Mouse (Mus musculus): Measurements from ENCODE around the gene Pgm1. TPM values are rescaled to one million over a fixed set of nuclear protein-coding genes. Genes with fewer than 3 reads are reported as not detected.

Pgm1 gene
- polyA plus RNA-seq (2012; rRNA removed), result 11.7 and 12.3 TPM in 2 replicates

GRCm38 (mm10) chr4:99929149-99929612, at the start of gene Pgm1:
TSS of gene Pgm1 (plus strand) at chr4:99929414.
- DNase-seq (ENCODE audit: low read depth in 1 of 2, low spot score in 2 of 2), result peak; percentile 33 to 78
- 2% methylated on average over 23 of the region's 23 CpGs for WGBS
- H3K4me1 ChIP-seq (ENCODE audit: control insufficient read depth, insufficient read depth, insufficient read length), result no peaks in the 10 kb centered on the region

GRCm38 (mm10) chr4:99881882-99882281, 47.3 kb upstream of the Pgm1 start:
- TF ChIP-seq CTCF (IDR thresholded peaks at IDR 0.05; ENCODE audit: extremely low read depth, insufficient read depth, insufficient read length, insufficient replicate concordance) (no peak), POLR2A (IDR thresholded peaks at IDR 0.05; ENCODE audit: low read depth, low read length) (no peak)
- Histone ChIP-seq H3K36me3 (ENCODE audit: control insufficient read depth, insufficient read depth, low read length) (no peaks in the 10 kb centered on the region), H3K4me3 (ENCODE audit: extremely low read depth, insufficient read depth, insufficient read length) (no peak overlapping the region), H3K27ac (ENCODE audit: insufficient read depth, low read length) (no peak overlapping the region), H3K27me3 (ENCODE audit: control insufficient read depth, insufficient read depth, low read length) (no peaks in the 10 kb centered on the region), H3K4me1 (ENCODE audit: control insufficient read depth, insufficient read depth, insufficient read length) (no peaks in the 10 kb centered on the region)
- DNase-seq (ENCODE audit: low read depth in 1 of 2, low spot score in 2 of 2), result peak in 1 of 2 experiments; percentile 1

More at GRCm38 (mm10) chr4:99929149-99929612, at the start of gene Pgm1:
- H3K4me3 ChIP-seq (ENCODE audit: extremely low read depth, insufficient read depth, insufficient read length), result peak within 1 kb of the TSS; percentile 95
- peak within 1 kb of the TSS; percentile 63 for H3K27ac ChIP-seq (ENCODE audit: insufficient read depth, low read length)
- no peaks in the 10 kb centered on the region for H3K27me3 ChIP-seq (ENCODE audit: control insufficient read depth, insufficient read depth, low read length)
- H3K36me3 ChIP-seq (ENCODE audit: control insufficient read depth, insufficient read depth, low read length), result no peaks in the 10 kb centered on the region
- TF ChIP-seq CTCF (IDR thresholded peaks at IDR 0.05; ENCODE audit: extremely low read depth, insufficient read depth, insufficient read length, insufficient replicate concordance), result no peak
- TF ChIP-seq POLR2A (IDR thresholded peaks at IDR 0.05; ENCODE audit: low read depth, low read length), result no peak; the same call in 1 of the 2 replicates

- Histone ChIP-seq H3K4me1 (ENCODE audit: control insufficient read depth, insufficient read depth, insufficient read length) (no peaks in the 10 kb centered on the region), H3K4me3 (ENCODE audit: extremely low read depth, insufficient read depth, insufficient read length) (no peak overlapping the region), H3K27me3 (ENCODE audit: control insufficient read depth, insufficient read depth, low read length) (no peaks in the 10 kb centered on the region), H3K36me3 (ENCODE audit: control insufficient read depth, insufficient read depth, low read length) (no peaks in the 10 kb centered on the region), H3K27ac (ENCODE audit: insufficient read depth, low read length) (no peak overlapping the region)
- no peak for DNase-seq (ENCODE audit: low read depth in 1 of 2, low spot score in 2 of 2)
- TF ChIP-seq CTCF (IDR thresholded peaks at IDR 0.05; ENCODE audit: extremely low read depth, insufficient read depth, insufficient read length, insufficient replicate concordance) (no peak), POLR2A (IDR thresholded peaks at IDR 0.05; ENCODE audit: low read depth, low read length) (no peak)
Measured at GRCm38 (mm10) chr4:99882405-99882804, 46.8 kb upstream of the Pgm1 start.

GRCm38 (mm10) chr4:99913894-99914451, 15.2 kb upstream of the Pgm1 start:
- Histone ChIP-seq H3K27me3 (ENCODE audit: control insufficient read depth, insufficient read depth, low read length) (no peaks in the 10 kb centered on the region), H3K36me3 (ENCODE audit: control insufficient read depth, insufficient read depth, low read length) (no peaks in the 10 kb centered on the region), H3K4me3 (ENCODE audit: extremely low read depth, insufficient read depth, insufficient read length) (no peak overlapping the region), H3K27ac (ENCODE audit: insufficient read depth, low read length) (no peak overlapping the region), H3K4me1 (ENCODE audit: control insufficient read depth, insufficient read depth, insufficient read length) (no peaks in the 10 kb centered on the region)
- TF ChIP-seq CTCF (IDR thresholded peaks at IDR 0.05; ENCODE audit: extremely low read depth, insufficient read depth, insufficient read length, insufficient replicate concordance) (no peak), POLR2A (IDR thresholded peaks at IDR 0.05; ENCODE audit: low read depth, low read length) (no peak)
- DNase-seq (ENCODE audit: low read depth in 1 of 2, low spot score in 2 of 2), result peak in 1 of 2 experiments; percentile 9
- 70% methylated on average over 4 of the region's 4 CpGs for WGBS

- WGBS, result 83% methylated on average over 4 of the region's 4 CpGs
- Histone ChIP-seq H3K27ac (ENCODE audit: insufficient read depth, low read length) (no peak overlapping the region), H3K27me3 (ENCODE audit: control insufficient read depth, insufficient read depth, low read length) (no peaks in the 10 kb centered on the region), H3K4me1 (ENCODE audit: control insufficient read depth, insufficient read depth, insufficient read length) (no peaks in the 10 kb centered on the region), H3K36me3 (ENCODE audit: control insufficient read depth, insufficient read depth, low read length) (no peaks in the 10 kb centered on the region), H3K4me3 (ENCODE audit: extremely low read depth, insufficient read depth, insufficient read length) (no peak overlapping the region)
- TF ChIP-seq POLR2A (IDR thresholded peaks at IDR 0.05; ENCODE audit: low read depth, low read length) (no peak), CTCF (IDR thresholded peaks at IDR 0.05; ENCODE audit: extremely low read depth, insufficient read depth, insufficient read length, insufficient replicate concordance) (no peak)
- DNase-seq (ENCODE audit: low read depth in 1 of 2, low spot score in 2 of 2), result no peak
Measured at GRCm38 (mm10) chr4:99926380-99926779, 2.8 kb upstream of the Pgm1 start.

GRCm38 (mm10) chr4:99928521-99928920, 693 bp upstream of the Pgm1 start:
- Histone ChIP-seq H3K36me3 (ENCODE audit: control insufficient read depth, insufficient read depth, low read length) (no peaks in the 10 kb centered on the region), H3K4me1 (ENCODE audit: control insufficient read depth, insufficient read depth, insufficient read length) (no peaks in the 10 kb centered on the region), H3K4me3 (ENCODE audit: extremely low read depth, insufficient read depth, insufficient read length) (no peak overlapping the region), H3K27ac (ENCODE audit: insufficient read depth, low read length) (no peak overlapping the region), H3K27me3 (ENCODE audit: control insufficient read depth, insufficient read depth, low read length) (no peaks in the 10 kb centered on the region)
- no peak for DNase-seq (ENCODE audit: low read depth in 1 of 2, low spot score in 2 of 2)
- TF ChIP-seq CTCF (IDR thresholded peaks at IDR 0.05; ENCODE audit: extremely low read depth, insufficient read depth, insufficient read length, insufficient replicate concordance) (no peak), POLR2A (IDR thresholded peaks at IDR 0.05; ENCODE audit: low read depth, low read length) (no peak)
- WGBS, result 31% methylated on average over 6 of the region's 6 CpGs
